Mouse (Mus musculus): ENCODE results near the gene Nav2. TPM values are rescaled to one million over a fixed set of nuclear protein-coding genes. Genes with fewer than 3 reads are reported as not detected.

Nav2 gene
- polyA plus RNA-seq, 1 experiment from 2014 or later = 10.1 TPM

DNA sequence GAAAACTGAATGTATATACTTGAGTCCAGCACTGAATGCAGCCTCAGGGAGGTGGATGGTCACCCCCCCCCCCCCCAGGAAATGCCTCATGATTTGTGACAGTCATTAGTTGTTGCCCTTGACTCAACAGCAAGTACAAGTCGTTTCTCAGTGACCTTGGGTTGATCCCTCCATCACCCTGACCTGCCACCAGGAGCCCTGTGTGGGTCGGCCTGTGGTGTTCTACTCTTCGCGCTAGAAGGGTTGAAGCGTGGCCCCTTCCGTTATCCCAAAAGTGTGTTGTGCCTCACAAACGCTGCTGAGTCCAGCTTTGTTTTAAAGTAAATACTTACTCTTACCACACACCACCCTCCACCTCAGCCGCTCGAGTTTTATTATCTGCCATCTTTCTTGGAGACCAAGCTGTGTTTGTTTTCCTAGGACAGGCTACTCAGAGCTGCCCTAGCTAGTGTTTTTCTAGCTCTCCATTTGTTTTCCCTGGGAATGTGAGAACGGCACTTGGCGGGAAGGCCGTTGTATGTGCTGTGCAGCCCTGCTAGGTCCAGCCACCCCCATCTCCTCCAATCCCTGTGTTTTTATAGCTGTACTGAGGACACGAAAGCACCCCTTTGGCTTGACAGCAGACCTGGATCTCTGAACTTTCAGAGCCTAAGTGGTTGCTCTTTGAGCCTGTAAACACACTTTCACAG lies 659.0 kb downstream of the Nav2 start:
- H3K4me1 ChIP-seq (replicated peaks; ENCODE audit: insufficient read depth, low read length) = no peaks in the 10 kb centered on the region
- H3K9ac ChIP-seq (ENCODE audit: low read depth, low read length) = no peak overlapping the region
- ATAC-seq (replicated peaks; ENCODE audit: low FRiP score, low read depth) (peak; percentile 45; the same call in 1 of the 2 replicates), DNase-seq (ENCODE audit: low spot score) (peak; percentile 75)
- 0 out of 2 replicates have a peak overlapping the region, but pooled peaks have one; percentile 57 for H3K27ac ChIP-seq
- H3K9me3 ChIP-seq (replicated peaks; ENCODE audit: low read length) = no peaks in the 10 kb centered on the region
- 20% methylated on average over 13 of the region's 13 CpGs for WGBS
- H3K36me3 ChIP-seq (ENCODE audit: insufficient read depth, low read length) = peaks cover 41% of the 10 kb centered on the region
- TF ChIP-seq CTCF (IDR thresholded peaks at IDR 0.05; ENCODE audit: low read depth) = no peak
- no peak overlapping the region for H3K4me2 ChIP-seq (ENCODE audit: low read length)
- no peak overlapping the region for H3K4me3 ChIP-seq (replicated peaks; ENCODE audit: low read depth, low read length)
- no peaks in the 10 kb centered on the region for H3K27me3 ChIP-seq (ENCODE audit: insufficient read depth, low read length)

- no peak for ATAC-seq (replicated peaks; ENCODE audit: low FRiP score, low read depth)
- H3K9me3 ChIP-seq (replicated peaks; ENCODE audit: low read length) = no peaks in the 10 kb centered on the region
- 80% methylated on average over 7 of the region's 7 CpGs for WGBS
Observed at GRCm38 (mm10) chr7:49569646-49570045, 661.1 kb downstream of the Nav2 start.

GRCm38 (mm10) chr7:49571606-49572005 lies 663.1 kb downstream of the Nav2 start:
- DNase-seq (ENCODE audit: low spot score) = no peak
- 96% methylated on average over 2 of the region's 2 CpGs for WGBS
- Histone ChIP-seq H3K4me1 (replicated peaks; ENCODE audit: insufficient read depth, low read length) (no peaks in the 10 kb centered on the region), H3K27me3 (ENCODE audit: insufficient read depth, low read length) (no peaks in the 10 kb centered on the region), H3K9me3 (replicated peaks; ENCODE audit: low read length) (no peaks in the 10 kb centered on the region), H3K9ac (ENCODE audit: low read depth, low read length) (no peak overlapping the region), H3K27ac (no peak overlapping the region), H3K4me3 (replicated peaks; ENCODE audit: low read depth, low read length) (no peak overlapping the region), H3K4me2 (ENCODE audit: low read length) (no peak overlapping the region), H3K36me3 (ENCODE audit: insufficient read depth, low read length) (peaks cover 51% of the 10 kb centered on the region)
- no peak for ATAC-seq (replicated peaks; ENCODE audit: low FRiP score, low read depth)
- no peak for TF ChIP-seq CTCF (IDR thresholded peaks at IDR 0.05; ENCODE audit: low read depth)

More at GRCm38 (mm10) chr7:49569646-49570045, 661.1 kb downstream of the Nav2 start:
- Histone ChIP-seq H3K4me3 (replicated peaks; ENCODE audit: low read depth, low read length) (no peak overlapping the region), H3K4me1 (replicated peaks; ENCODE audit: insufficient read depth, low read length) (no peaks in the 10 kb centered on the region), H3K9ac (ENCODE audit: low read depth, low read length) (no peak overlapping the region), H3K36me3 (ENCODE audit: insufficient read depth, low read length) (peaks cover 51% of the 10 kb centered on the region), H3K27me3 (ENCODE audit: insufficient read depth, low read length) (no peaks in the 10 kb centered on the region), H3K4me2 (ENCODE audit: low read length) (no peak overlapping the region), H3K27ac (no peak overlapping the region)
- no peak for DNase-seq (ENCODE audit: low spot score)
- no peak for TF ChIP-seq CTCF (IDR thresholded peaks at IDR 0.05; ENCODE audit: low read depth)

DNA sequence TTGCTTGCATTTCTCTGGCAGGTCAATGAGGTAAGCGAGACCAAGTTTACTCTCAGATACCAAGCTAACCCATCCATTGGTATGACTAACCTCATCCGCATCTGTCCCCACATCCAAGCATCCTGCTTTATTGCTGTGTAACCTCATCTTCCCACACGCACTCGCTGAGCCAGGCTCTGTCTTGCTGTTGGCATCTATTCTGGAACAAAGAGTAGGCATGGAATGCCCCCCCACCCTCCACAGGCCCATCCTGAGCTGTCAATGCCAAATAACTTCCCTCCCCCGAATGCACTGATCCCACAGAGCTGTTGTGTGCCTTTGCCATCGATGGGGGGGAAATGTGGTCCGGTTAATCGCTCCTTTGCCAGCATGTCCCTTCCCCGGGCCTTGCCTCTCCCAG lies 666.7 kb downstream of the Nav2 start:
- Histone ChIP-seq H3K27ac (no peak overlapping the region), H3K4me2 (ENCODE audit: low read length) (no peak overlapping the region), H3K9ac (ENCODE audit: low read depth, low read length) (no peak overlapping the region), H3K36me3 (ENCODE audit: insufficient read depth, low read length) (peaks cover 78% of the 10 kb centered on the region), H3K4me3 (replicated peaks; ENCODE audit: low read depth, low read length) (no peak overlapping the region), H3K4me1 (replicated peaks; ENCODE audit: insufficient read depth, low read length) (no peaks in the 10 kb centered on the region), H3K9me3 (replicated peaks; ENCODE audit: low read length) (no peaks in the 10 kb centered on the region), H3K27me3 (ENCODE audit: insufficient read depth, low read length) (no peaks in the 10 kb centered on the region)
- no peak for TF ChIP-seq CTCF (IDR thresholded peaks at IDR 0.05; ENCODE audit: low read depth)
- DNase-seq (ENCODE audit: low spot score) (no peak), ATAC-seq (replicated peaks; ENCODE audit: low FRiP score, low read depth) (no peak)
- 92% methylated on average over 9 of the region's 9 CpGs for WGBS

DNA sequence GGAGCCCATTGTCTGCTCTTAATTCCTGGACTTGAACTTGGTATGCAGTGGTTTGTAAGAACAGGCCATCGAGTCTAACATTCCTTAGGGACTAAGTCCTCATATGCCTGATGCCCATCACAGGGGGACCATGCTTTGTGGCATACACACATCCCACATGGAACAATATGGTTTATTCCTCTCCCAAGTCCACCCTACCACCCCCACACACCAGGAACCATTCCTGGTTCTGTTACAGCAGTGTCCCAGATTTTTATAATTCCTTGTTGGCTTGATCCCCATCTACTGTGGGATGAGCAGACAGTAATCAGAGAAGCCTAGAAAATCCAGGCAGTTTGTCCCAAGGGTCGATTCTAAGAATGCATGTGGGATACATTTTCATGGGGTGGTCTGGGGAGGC lies 668.6 kb downstream of the Nav2 start:
- DNase-seq (ENCODE audit: low spot score) (no peak), ATAC-seq (replicated peaks; ENCODE audit: low FRiP score, low read depth) (no peak)
- no peak for TF ChIP-seq CTCF (IDR thresholded peaks at IDR 0.05; ENCODE audit: low read depth)
- Histone ChIP-seq H3K4me3 (replicated peaks; ENCODE audit: low read depth, low read length) (no peak overlapping the region), H3K9me3 (replicated peaks; ENCODE audit: low read length) (no peaks in the 10 kb centered on the region), H3K4me1 (replicated peaks; ENCODE audit: insufficient read depth, low read length) (no peaks in the 10 kb centered on the region), H3K9ac (ENCODE audit: low read depth, low read length) (no peak overlapping the region), H3K27ac (no peak overlapping the region), H3K4me2 (ENCODE audit: low read length) (no peak overlapping the region), H3K27me3 (ENCODE audit: insufficient read depth, low read length) (no peaks in the 10 kb centered on the region), H3K36me3 (ENCODE audit: insufficient read depth, low read length) (peaks cover 77% of the 10 kb centered on the region)
- 87% methylated on average over 2 of the region's 2 CpGs for WGBS

GRCm38 (mm10) chr7:49581951-49582350 lies 673.4 kb downstream of the Nav2 start:
- DNase-seq (ENCODE audit: low spot score) = no peak
- Histone ChIP-seq H3K4me3 (replicated peaks; ENCODE audit: low read depth, low read length) (no peak overlapping the region), H3K9ac (ENCODE audit: low read depth, low read length) (no peak overlapping the region), H3K9me3 (replicated peaks; ENCODE audit: low read length) (no peaks in the 10 kb centered on the region), H3K4me1 (replicated peaks; ENCODE audit: insufficient read depth, low read length) (no peaks in the 10 kb centered on the region), H3K4me2 (ENCODE audit: low read length) (no peak overlapping the region), H3K36me3 (ENCODE audit: insufficient read depth, low read length) (peaks cover 64% of the 10 kb centered on the region), H3K27ac (no peak overlapping the region), H3K27me3 (ENCODE audit: insufficient read depth, low read length) (no peaks in the 10 kb centered on the region)
- 86% methylated on average over 2 of the region's 2 CpGs for WGBS
- no peak for TF ChIP-seq CTCF (IDR thresholded peaks at IDR 0.05; ENCODE audit: low read depth)
- ATAC-seq (replicated peaks; ENCODE audit: low FRiP score, low read depth) = no peak
